Mouse (Mus musculus) heart, embryonic 12.5 days (tissue): ENCODE results near the gene Specc1l. TPM values are rescaled to one million over a fixed set of nuclear protein-coding genes. Genes with fewer than 3 reads are reported as not detected.

Experiments used
- ATAC-seq: fragments of 200-750 bp; cut with Nextera tagmentation; 2 replicates; pipeline ENCODE4 v1.8.0; 2017; ENCODE audit warnings: moderate TSS enrichment, moderate library complexity; ENCODE audit not compliant: insufficient number of reproducible peaks, low FRiP score
- H3K27ac ChIP-seq: fragments of 300-500 bp; sonication (generic); 2 replicates; pipeline ENCODE4 v1.5.1; 2016; ENCODE audit warnings: mild to moderate bottlenecking, moderate library complexity; ENCODE audit not compliant: poor library complexity, severe bottlenecking
- H3K27me3 ChIP-seq: fragments of 300-500 bp; sonication (generic); replicated peaks from 2 replicates; pipeline ENCODE4 v1.6.1; 2016; ENCODE audit warnings: mild to moderate bottlenecking, moderate library complexity
- H3K36me3 ChIP-seq: fragments of 300-500 bp; sonication (generic); 2 replicates; pipeline ENCODE4 v1.6.1; 2016; ENCODE audit warnings: mild to moderate bottlenecking, moderate library complexity
- H3K4me1 ChIP-seq: fragments of 300-500 bp; sonication (generic); replicated peaks from 2 replicates; pipeline ENCODE4 v1.6.1; 2016; ENCODE audit warnings: mild to moderate bottlenecking
- H3K4me2 ChIP-seq: fragments of 300-500 bp; sonication (generic); 2 replicates; pipeline ENCODE4 v1.6.1; 2016; ENCODE audit warnings: mild to moderate bottlenecking, moderate library complexity
- H3K4me3 ChIP-seq: fragments of 300-500 bp; sonication (generic); 2 replicates; pipeline ENCODE4 v1.5.1; 2016; ENCODE audit warnings: mild to moderate bottlenecking
- H3K9ac ChIP-seq: fragments of 300-500 bp; sonication (generic); 2 replicates; pipeline ENCODE4 v1.6.1; 2016; ENCODE audit warnings: mild to moderate bottlenecking, moderate library complexity
- H3K9me3 ChIP-seq: fragments of 300-500 bp; sonication (generic); replicated peaks from 2 replicates; pipeline ENCODE4 v1.6.1; 2016; ENCODE audit warnings: mild to moderate bottlenecking, moderate library complexity
- WGBS: fragments of 180-500 bp; shearing (Covaris S2); methylation state at CpG from one replicate; pipeline ENCODE4 v1.1.7; 2016; 5-methylcytosine and 5-hydroxymethylcytosine counted together
- polyA plus RNA-seq: library from polyadenylated mRNA; unstranded; fragments of >200 nt; fragmentation: Nextera tagmentation; extraction: Ambion mirVana; gene quantifications from 2 replicates; pipeline ENCODE4 v1.2.1, GENCODE M21; 2016

The Specc1l gene
- polyA plus RNA-seq, 1 experiment from 2014 or later: 32.1 TPM

DNA sequence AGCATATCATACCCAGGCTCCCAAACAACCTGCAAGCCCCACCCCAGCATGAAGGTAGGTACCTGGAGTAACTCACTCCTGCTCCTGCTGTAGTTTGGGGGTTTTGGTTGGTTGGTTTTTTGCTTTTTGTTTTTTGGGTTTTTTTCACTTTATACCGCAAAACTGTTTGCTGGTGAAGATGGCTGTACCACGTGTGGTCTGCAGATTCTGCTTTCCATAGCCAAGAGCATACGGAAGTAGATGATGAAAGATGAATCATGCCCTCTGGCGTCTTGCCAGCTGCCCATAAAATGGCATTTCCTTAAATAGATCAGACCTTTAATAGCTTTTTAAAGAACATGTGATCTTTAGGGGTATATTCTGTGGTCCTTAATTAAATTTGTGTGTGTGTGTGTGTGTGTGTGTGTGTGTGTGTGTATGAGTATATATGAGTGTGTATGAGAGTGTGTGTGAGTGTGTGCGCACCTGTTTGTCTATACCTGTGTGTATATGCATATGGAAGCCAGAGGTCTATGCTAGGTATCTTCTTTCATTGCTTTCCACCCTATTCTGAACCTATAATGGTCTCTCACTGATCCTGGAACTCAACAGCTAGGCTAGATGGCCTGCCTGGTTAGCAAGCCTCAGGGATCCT, 88.0 kb downstream of the Specc1l start:
- Histone ChIP-seq H3K4me2 (no peak overlapping the region), H3K9me3 (no peaks in the 10 kb centered on the region), H3K4me1 (peaks cover 51% of the 10 kb centered on the region), H3K4me3 (no peak overlapping the region), H3K36me3 (peaks cover 33% of the 10 kb centered on the region), H3K27ac (no peak overlapping the region), H3K9ac (no peak overlapping the region), H3K27me3 (no peaks in the 10 kb centered on the region)
- WGBS: 54% methylated on average over 5 of the region's 5 CpGs
- no peak for ATAC-seq

DNA sequence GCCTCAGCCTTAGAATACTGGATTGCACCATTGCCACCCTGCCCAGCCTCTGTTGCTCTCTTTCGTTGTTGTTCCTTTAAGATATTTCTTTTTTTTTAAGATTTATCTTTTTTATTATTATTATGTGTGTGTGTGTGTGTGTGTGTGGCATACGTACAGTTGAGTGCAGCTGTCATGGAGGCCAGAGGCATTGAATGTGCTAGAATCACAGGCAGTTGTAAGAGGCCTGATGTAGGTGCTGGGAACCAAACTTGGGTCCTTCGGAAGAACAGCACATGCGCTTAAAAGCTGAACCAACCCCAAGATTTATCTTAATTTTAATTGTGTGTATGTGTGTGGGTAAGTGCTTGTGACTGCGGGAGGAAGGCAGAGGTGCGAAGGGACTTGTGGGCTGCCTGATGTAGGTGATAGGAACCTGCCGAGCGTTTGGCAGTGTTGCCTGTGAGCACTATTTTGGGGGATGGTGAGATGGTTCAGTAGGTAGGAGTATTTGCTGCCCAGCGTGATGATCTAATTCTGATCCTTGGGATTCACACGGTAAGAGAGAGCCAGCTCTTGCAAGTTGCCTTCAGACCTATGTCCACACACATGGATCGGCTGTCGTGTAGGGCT, 89.4 kb downstream of the Specc1l start:
- Histone ChIP-seq H3K27me3 (no peaks in the 10 kb centered on the region), H3K4me3 (no peak overlapping the region), H3K36me3 (peaks cover 20% of the 10 kb centered on the region), H3K9ac (no peak overlapping the region), H3K4me2 (no peak overlapping the region), H3K27ac (no peak overlapping the region), H3K4me1 (peaks cover 48% of the 10 kb centered on the region), H3K9me3 (no peaks in the 10 kb centered on the region)
- ATAC-seq: no peak
- WGBS: 84% methylated on average over 12 of the region's 12 CpGs

DNA sequence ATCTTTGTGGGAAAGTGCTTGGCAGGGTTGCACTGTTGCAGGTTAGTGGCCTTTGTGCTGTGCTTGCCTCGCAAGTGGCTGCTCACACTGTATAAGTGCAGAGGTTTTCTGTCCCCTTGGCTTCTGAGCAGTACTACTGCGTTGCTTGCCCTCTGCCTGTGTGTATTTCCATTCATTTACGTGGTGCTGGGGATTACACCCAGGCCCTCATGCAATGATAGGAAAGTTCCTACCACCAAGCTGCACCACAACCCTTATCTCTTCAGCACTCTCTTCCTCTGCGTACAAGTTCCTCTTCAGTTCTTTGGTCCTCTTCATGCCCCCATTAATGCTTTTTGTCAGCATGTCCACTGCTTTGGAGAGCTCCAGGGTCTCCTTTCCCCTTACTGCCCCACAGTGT, 90.1 kb downstream of the Specc1l start:
- no peak overlapping the region for H3K9ac ChIP-seq
- H3K4me2 ChIP-seq: no peak overlapping the region
- peaks cover 48% of the 10 kb centered on the region for H3K4me1 ChIP-seq
- H3K27me3 ChIP-seq: no peaks in the 10 kb centered on the region
- 67% methylated on average over 4 of the region's 4 CpGs for WGBS
- no peaks in the 10 kb centered on the region for H3K9me3 ChIP-seq
- H3K4me3 ChIP-seq: no peak overlapping the region
- H3K27ac ChIP-seq: no peak overlapping the region
- ATAC-seq: no peak
- peaks cover 23% of the 10 kb centered on the region for H3K36me3 ChIP-seq

DNA sequence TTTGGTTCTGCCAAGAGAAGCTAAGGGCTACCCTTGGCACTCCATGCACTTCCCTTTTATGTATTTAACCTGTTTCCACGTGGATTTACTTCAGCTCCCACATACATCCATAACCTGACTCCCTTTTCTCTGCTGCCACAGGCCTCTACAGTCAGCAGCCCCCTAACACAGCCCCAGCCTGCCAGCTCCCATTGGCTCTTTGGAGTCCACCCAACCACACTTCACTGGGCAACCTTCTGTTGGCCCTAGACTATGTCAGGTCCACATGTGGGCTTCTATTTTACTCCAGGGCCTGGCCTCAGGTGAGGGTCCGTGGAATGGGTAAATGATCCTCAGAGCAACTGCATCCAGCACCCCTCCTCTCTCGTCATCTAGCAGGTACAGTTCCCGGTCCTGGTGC, 90.7 kb downstream of the Specc1l start:
- Histone ChIP-seq H3K4me3 (no peak overlapping the region), H3K9ac (no peak overlapping the region), H3K9me3 (no peaks in the 10 kb centered on the region), H3K27me3 (no peaks in the 10 kb centered on the region), H3K36me3 (peaks cover 27% of the 10 kb centered on the region), H3K4me2 (no peak overlapping the region), H3K27ac (no peak overlapping the region), H3K4me1 (peaks cover 48% of the 10 kb centered on the region)
- 88% methylated on average over 4 of the region's 4 CpGs for WGBS
- ATAC-seq: no peak

DNA sequence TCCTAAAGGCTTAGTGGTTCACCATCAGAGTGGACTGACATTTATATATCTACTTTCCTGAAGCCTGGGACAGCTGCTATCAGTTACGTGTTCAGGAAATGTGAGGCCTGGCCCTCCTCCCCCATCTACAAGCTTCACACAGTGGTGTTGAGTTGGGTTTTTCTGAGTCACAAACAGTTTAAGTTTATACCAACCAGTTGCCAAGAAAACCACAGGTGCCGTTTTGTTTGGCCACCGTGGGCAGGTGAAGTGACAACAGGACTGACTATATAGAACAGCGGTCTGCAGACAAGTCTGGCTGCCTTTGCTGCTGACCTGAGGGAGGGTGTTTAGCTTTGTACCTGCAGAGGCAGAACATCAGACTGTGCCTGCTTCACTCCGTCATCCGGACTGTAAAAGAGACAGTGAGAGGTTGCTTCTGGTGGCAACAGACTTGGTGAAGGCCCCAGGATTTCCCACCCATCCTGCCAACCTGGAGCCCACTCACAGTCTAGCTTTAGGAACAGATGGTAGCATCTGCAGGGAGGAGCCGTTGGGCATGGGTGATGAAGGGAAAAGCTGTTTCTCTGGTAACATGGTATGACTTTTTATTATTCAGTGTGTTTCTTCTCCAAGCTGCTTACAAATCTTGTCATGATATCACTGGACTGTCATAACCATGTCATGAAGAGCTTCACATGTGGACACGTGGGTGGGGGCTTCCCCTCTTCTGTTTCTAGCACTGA, 91.6 kb downstream of the Specc1l start:
- Histone ChIP-seq H3K4me1 (peaks cover 48% of the 10 kb centered on the region), H3K9me3 (no peaks in the 10 kb centered on the region), H3K27ac (peak overlapping the region; percentile 76), H3K36me3 (peaks cover 35% of the 10 kb centered on the region), H3K4me2 (no peak overlapping the region), H3K27me3 (no peaks in the 10 kb centered on the region), H3K4me3 (no peak overlapping the region), H3K9ac (0 out of 2 replicates have a peak overlapping the region, but pooled peaks have one; percentile 33)
- WGBS: 70% methylated on average over 8 of the region's 8 CpGs
- ATAC-seq: no peak

DNA sequence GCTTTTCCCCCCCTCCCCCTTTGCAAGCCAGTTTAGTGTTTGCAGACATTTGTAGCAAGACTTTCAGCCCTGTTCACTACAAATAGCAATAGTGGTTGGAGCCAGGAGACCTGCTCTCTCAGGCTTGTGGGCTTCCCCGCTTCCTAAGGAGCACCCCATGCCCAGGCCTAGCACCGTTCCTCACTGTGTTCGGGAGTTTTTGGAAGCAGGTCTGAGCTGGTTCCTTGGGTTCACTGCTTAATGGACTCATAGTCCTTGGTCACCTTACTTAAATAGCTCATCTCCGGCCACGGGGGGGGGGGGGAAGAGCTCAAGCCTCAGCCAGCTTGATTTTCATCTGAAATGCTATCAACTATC, 92.2 kb downstream of the Specc1l start:
- Histone ChIP-seq H3K4me2 (no peak overlapping the region), H3K9me3 (no peaks in the 10 kb centered on the region), H3K4me1 (peaks cover 47% of the 10 kb centered on the region), H3K36me3 (peaks cover 40% of the 10 kb centered on the region), H3K27me3 (no peaks in the 10 kb centered on the region), H3K4me3 (no peak overlapping the region), H3K27ac (peak overlapping the region; percentile 76), H3K9ac (0 out of 2 replicates have a peak overlapping the region, but pooled peaks have one; percentile 33)
- no peak for ATAC-seq
- 85% methylated on average over 5 of the region's 5 CpGs for WGBS

DNA sequence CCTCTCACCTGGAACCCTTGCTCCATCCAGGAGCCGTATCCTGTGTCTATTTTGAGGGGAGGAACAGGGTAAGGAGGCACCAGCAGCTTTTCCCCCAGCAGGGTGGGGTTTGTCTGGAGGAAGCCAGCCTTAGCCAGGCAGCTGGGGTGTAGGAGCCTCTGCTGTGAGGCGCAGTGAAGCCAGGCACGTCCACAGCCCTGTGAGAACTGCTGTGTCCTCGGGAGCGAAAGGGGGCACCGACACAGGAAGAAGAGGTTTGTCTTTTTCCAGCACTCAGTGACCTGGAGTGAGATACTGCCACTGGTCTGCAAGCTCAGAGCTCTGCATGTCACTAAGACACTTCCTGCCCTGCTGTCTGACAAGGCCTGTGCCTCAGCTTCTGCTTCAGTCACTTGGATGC, 92.5 kb downstream of the Specc1l start:
- Histone ChIP-seq H3K4me1 (peaks cover 47% of the 10 kb centered on the region), H3K27me3 (no peaks in the 10 kb centered on the region), H3K36me3 (peaks cover 42% of the 10 kb centered on the region), H3K4me2 (no peak overlapping the region), H3K27ac (peak overlapping the region; percentile 76), H3K4me3 (no peak overlapping the region), H3K9ac (no peak overlapping the region), H3K9me3 (no peaks in the 10 kb centered on the region)
- WGBS: 36% methylated on average over 6 of the region's 6 CpGs
- ATAC-seq: peak; percentile 78

DNA sequence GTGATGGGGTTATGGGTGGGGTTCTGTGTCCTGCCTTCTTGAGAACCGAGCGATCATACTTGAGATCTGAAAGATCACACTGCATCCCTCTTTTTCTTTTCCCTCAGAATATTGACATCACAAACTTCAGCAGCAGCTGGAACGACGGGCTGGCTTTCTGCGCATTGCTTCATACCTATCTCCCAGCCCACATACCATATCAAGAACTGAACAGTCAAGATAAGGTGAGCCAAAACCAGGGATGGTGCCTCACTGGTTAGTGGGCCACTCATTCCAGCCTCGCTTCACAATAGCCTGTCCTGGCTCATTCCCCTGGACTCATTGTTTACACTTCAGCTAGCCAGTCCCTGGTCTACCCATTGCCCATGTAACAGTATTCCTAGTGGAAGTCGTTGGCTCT, 95.3 kb downstream of the Specc1l start:
- Histone ChIP-seq H3K4me3 (no peak overlapping the region), H3K27me3 (no peaks in the 10 kb centered on the region), H3K9me3 (no peaks in the 10 kb centered on the region), H3K4me2 (no peak overlapping the region), H3K27ac (no peak overlapping the region), H3K36me3 (peaks cover 52% of the 10 kb centered on the region), H3K4me1 (peaks cover 38% of the 10 kb centered on the region), H3K9ac (no peak overlapping the region)
- no peak for ATAC-seq
- WGBS: 73% methylated on average over 7 of the region's 7 CpGs

DNA sequence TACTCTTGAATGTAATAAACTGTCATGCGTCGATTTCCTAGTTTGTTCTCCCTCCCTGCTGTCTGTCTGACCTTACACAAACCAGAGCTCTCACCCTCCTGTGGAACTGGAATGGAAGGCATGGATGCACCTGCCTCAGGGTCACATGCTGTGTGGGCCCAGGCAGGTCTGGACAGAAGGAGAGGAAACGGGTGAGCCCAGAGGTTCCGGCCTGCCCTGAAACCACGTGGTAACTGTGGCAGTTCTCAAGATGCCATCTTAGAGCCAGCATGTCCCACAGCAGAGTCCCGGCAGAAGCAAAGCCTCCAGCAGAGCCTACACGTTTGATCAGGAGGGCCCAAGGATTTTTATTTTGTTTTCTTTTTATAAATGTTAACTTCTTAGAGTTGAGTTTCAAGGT, 100.5 kb downstream of the Specc1l start:
- Histone ChIP-seq H3K27ac (no peak overlapping the region), H3K9ac (no peak overlapping the region), H3K4me1 (peaks cover 41% of the 10 kb centered on the region), H3K27me3 (0 out of 2 replicates have a peak, but pooled peaks cover under 1% of the 10 kb centered on the region), H3K4me2 (no peak overlapping the region), H3K36me3 (peaks cover 51% of the 10 kb centered on the region), H3K9me3 (no peaks in the 10 kb centered on the region), H3K4me3 (no peak overlapping the region)
- 74% methylated on average over 7 of the region's 7 CpGs for WGBS
- ATAC-seq: no peak

DNA sequence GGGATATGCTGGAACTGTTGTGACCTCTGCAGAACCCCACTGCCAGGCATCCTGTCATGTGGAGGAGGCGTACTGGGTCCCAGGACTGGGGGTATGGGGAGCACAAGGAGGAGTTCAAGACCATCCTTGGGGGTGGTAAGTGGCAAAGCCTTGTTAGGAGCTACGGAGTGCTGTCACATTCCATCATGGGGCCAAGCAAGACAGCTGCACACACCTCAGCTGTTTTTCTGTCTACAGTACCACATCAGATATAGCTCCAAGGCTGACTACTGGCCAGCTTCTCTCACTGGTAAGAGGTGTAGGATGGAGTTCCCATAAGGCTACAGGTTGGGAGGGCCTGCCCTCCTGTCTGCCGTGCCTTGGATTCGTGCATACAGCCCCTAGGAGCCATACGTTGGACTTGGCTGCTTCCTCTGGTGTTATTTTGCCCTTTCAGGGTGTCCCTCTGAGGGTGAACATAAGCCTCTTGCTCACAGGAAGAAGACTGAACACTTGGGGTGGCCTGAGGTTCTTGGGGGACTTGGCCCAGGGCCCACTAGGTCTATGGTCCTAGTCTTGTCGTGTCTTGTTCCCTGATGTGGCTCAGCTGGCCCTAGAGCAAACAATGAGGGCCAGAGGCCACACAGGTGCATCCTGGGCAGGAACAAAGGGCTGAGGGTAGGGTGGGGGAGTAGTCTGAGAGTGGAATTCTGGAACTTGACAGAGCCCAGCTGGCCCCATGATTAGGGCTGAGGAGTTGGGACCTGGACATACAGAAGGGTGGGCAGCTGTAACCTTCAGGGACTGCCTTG, 102.5 kb downstream of the Specc1l start:
- Histone ChIP-seq H3K27ac (no peak overlapping the region), H3K4me3 (no peak overlapping the region), H3K9ac (no peak overlapping the region), H3K9me3 (no peaks in the 10 kb centered on the region), H3K27me3 (peaks cover 20% of the 10 kb centered on the region), H3K4me2 (no peak overlapping the region), H3K36me3 (peaks cover 35% of the 10 kb centered on the region), H3K4me1 (peaks cover 45% of the 10 kb centered on the region)
- WGBS: 67% methylated on average over 6 of the region's 6 CpGs
- ATAC-seq: no peak

DNA sequence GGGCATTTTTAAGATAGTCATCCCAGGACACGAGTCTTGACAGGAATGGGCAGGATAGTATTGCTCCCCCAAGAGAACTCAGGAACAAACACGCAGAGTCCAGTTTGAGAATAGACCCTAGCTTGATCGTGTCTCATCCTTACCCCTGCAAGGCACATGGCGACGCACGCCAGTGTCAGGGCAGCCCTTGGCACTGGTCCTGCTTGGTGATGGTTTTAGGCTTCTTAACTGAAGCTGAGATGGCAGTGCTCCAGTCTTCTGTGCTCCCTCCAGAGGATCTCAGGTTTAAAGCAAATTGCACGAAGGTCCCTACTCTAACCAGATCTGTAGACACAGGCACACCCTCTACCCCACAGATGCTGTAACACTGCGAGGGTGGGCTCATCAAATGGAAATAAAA, 103.9 kb downstream of the Specc1l start:
- Histone ChIP-seq H3K27ac (no peak overlapping the region), H3K4me1 (peaks cover 38% of the 10 kb centered on the region), H3K27me3 (peaks cover 27% of the 10 kb centered on the region), H3K4me3 (no peak overlapping the region), H3K4me2 (no peak overlapping the region), H3K9ac (no peak overlapping the region), H3K9me3 (no peaks in the 10 kb centered on the region), H3K36me3 (peaks cover 21% of the 10 kb centered on the region)
- ATAC-seq: no peak
- WGBS: 76% methylated on average over 8 of the region's 8 CpGs
